Mouse (Mus musculus) cortical plate, adult 2 months (tissue): ENCODE measurements at regions not wholly inside any gene's neighbourhood (a gene's known extent, or its start where the extent isn't known, plus 50 kb on each side); places are given as distances from the start of the nearest gene placed in this dataset.

Experiments
- CTCF ChIP-seq: fragments of 200-500 bp; IDR thresholded peaks from 2 replicates; pipeline ENCODE4 v1.5.1; 2011; ENCODE audit warnings: mild to moderate bottlenecking, control low read depth, low read length; ENCODE audit not compliant: insufficient read depth; ENCODE audit errors: extremely low read depth
- POLR2A ChIP-seq: fragments of 200-500 bp; IDR thresholded peaks from 2 replicates; pipeline ENCODE4 v1.6.1; 2011; ENCODE audit warnings: mild to moderate bottlenecking, low read length, control low read depth; ENCODE audit not compliant: insufficient read depth; ENCODE audit errors: extremely low read depth

DNA sequence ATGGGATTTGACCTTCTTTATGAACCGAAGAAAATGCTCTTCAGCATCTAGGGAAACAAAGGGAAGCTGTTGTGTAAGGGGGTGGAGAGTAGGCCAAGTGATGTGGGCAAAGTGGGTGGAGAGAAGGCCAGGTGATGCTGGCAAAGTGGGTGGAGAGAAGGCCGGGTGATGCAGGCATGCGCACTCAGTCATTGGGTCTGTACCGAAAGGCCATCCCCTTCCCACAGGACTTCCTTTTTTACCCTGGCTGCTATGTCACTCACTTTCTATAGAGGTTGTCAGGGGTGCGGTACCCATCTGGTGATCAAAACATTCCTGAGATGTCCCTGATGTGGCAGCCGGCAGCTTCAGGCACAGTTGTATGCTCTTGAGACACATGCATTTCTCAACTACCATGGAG, 131.2 kb upstream of the Prok2 start:
- TF ChIP-seq CTCF (no peak), POLR2A (no peak)
